Mouse (Mus musculus) layer of hippocampus, postnatal 36 days (tissue): ENCODE data around the gene Trim16. TPM values are rescaled to one million over a fixed set of nuclear protein-coding genes. Genes with fewer than 3 reads are reported as not detected.

Experiments
- DNase-seq, 2 experiments: peaks; one replicate each; pipeline ENCODE4 v3.0.0; 2022
- total RNA-seq, 2 experiments: library from RNA; stranded (reverse); gene quantifications; 2 replicates each; pipeline ENCODE4 v1.2.3; 2021

Trim16 gene
- total RNA-seq, 2 experiments from 2014 or later: 1.2 to 1.7 TPM

DNA sequence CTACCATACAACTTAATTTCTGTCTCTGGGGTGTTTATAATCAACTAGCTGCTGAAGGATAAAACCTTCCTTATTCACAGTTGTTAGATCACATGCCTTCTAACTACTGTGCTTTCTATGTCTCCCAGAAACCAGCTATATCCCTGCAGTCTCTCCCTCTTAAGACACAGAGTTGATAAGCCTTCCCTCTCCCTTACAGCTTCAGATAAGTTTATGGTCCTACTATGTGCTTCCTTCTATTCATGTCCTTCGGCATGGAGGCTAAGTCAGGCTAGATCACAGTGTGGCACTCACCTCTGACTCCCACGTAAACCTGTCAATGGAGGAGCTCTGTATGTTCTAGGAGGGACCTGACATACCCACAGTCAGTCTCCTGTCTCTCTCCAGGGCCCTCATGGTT lies 10.4 kb downstream of the Trim16 start:
- DNase-seq: no peak

DNA sequence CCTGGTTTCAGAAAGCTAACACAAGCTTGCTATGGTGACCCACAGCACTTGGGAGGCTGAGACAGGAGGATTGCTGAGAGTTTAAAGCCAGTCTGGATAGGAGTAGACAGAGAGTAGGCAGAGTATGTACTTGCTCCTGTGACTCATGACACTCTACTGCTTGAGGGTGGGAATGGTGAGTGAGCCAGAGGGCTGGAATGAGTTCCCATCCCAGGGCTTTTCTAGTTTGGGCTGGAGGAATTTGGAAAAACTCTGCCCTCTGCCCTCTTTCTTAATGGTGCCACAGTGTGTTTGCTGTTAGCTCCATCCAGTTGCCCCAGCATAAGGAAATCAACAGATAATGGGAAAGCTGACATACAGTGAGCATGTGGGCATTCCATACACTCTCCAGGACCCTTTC lies 11.9 kb downstream of the Trim16 start:
- no peak for DNase-seq

DNA sequence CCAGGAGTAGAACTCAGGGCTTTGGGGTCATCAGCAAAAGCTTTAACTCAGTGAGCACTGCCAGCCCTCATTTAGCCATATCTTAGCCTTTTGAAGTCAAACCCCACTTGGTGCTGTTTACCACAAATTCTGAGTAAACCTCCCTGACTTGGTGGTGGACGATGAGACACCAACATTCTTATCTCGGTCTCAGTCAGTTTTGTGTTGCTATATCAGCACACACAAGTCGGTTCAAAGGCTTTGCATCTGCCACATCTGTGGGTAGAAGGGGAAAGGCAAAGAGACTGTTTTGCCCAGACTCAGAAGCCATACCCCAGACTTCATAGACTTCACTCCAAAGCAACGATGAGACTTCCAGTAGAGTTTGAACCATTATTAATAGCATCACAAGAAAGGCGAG lies 24.5 kb downstream of the Trim16 start:
- DNase-seq: no peak

DNA sequence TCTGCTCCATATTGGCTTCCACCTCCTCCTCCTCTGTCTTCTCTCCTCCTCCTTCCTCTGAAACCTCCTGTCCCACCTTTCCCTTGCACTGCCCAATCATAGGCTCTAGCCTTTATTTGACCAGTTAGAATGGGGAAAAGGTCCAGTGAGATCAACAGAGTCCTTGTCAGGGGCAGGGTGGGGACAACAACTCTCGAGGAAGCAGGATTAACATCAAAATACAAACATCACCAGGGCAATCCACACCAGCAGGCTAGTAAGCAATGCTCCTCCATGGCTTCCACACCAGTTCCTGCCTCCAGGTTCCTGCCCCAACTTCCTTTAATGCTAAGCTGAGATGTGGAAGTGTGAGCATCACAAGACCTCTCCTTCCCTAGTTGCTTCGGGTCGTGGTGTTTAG lies 25.7 kb downstream of the Trim16 start:
- DNase-seq: no peak

DNA sequence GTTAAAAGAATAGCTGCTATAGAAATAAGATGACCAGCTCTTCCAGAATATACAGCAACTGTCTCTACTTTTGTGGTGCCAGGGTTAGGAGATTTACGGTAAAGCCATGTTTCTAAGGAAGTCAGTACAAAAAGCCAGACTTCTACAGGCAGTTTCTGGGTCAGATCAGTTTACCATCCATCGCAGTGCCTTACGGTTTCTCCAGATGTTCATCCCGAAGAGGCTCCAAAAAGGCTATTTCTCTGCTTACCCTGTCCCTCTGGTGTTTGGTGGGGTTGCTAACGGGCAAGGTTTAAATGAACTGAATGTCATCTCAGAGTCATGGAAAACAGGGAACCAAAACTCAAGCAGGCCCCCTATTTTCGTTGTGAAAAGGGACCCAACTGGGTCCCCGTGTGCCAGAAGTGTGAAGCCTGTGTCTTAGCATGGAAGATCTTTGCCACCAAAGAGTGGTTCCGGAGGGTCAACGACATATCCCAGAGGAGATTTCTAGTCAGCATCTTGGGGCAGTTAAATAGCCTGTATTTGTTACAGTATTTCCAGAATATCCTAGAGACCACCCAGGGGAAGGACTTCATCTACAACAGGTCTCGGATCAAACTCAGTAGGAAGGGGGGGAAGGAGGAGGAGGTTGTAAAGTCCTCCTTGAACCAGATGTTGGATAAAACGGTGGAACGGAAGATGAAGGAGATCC lies 27.1 kb downstream of the Trim16 start, which contains the start of gene Fbxw10:
TSS of gene Fbxw10 (plus strand) at position 109 of the 694 bp plus-strand sequence.
- peak; percentile 10 to 14 for DNase-seq

DNA sequence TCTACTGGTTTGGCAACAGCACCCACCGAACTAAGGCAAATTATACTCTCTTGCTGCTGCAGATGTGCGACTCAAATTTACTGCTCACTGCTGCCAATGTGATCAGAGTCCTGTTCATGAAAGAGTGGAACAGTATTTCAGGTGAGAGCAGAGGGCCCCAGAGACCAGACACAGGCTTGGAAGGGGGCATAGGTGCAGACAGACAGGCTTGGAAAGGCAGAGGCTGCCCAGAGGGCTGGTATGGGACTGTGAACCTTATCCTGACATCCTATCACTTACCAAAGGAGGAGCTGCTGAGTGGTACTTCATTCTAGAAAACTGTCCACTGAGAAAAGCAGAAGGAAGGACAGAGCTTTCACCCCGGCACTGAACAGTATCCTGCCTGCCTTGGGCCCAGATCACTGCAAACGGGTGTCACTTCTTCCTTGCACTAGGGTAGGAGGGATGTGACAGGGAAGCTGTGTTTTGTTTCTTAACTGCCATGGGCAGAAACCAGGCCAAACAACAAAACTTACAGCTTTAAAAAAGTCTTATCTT lies 27.7 kb downstream of the Trim16 start:
- no peak for DNase-seq

DNA sequence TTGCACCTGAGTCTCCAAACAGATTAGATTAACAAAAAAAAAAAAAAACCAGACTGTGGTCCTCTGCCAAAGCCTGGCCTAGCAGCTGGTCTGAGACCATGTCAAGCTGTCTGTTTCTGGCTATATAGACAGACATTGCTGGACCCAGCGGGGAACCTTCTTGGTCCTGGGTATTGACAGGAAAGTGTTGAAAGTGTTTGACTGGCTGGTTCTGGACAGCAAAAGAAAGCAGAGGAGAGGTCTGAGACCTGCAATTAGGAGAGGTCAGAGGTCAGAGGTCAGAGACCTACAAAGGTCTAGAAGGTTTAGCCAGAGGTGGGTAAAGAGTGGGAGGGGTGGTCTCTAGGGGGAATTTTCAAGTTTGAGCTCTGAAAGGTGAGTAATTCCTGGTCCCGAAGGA lies 28.3 kb downstream of the Trim16 start:
- DNase-seq: no peak

DNA sequence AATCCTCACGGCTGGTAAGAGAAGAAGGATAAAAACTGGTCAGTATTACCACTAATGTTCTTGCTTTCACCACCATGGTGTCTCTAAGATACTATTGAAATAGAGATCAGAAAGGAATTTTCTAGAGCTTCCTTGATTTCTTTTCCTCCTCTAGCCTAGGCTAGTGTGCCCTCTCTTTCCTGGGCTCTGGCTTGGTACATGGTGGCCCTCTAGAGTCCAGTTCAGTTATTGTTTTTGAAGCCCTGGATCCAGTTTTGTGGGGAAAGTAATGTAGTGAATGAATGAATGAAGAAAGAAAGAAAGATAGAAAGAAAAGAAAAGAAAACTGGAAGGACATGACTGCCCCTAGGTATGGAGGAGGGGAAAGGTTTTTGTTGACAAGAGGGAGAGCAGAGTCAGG lies 31.2 kb downstream of the Trim16 start:
- no peak for DNase-seq

DNA sequence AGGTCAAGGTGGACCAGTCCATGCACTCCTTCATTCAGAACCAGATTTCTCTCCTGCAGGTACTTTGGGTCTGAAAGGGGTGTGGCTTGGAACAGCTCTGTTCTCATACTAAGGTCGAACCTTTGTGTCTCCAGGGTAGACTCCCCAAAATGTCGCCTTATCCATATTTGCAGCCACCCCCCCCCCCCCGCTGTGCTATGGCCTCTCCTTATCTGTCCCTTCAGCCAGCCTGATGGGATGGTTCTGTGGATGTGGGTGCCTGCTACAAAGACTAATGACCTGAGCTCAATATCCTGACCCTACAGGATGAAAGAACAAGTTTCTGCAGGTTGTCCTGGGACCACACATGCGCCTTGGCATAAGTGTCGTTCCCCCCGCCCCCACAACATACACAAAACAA lies 33.3 kb downstream of the Trim16 start:
- DNase-seq: no peak

DNA sequence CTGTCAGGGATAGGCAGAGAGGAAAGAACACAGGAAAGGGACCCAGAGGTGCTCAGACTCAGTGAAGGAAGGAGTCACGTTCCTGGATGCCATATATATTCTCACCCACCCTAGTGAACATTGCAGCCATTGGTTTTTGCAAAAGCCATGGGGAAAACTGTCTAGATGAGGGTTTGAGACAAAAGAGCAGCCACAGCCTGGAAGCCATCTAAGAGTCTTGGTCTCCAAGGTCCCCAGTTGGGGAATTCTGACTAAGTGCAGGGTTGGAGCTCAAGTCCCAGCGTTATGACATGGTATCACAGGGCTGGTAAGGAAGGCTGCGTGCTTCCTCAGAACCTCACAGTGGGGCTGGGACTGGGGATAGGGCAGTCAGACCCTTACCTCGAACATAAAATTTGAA lies 45.5 kb downstream of the Trim16 start:
- no peak for DNase-seq

DNA sequence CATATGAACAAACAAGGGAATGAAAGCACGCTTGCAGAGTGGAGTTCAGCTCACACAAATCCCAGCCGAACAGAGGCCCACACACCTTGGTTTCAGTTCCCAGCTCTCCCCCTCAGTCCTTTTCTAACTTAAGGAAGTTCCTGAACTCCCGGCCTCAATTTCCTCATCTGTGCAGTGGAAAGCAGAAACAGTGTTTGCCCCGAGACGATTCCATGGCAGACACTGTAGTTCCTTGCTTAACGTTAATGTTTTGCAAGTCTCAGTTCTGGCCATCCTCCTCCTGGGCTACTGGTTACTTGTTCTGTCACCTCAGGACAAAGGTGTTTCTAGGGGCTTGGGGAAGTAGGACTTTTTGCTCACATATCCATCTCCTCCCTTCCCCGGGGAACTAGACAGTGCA lies 46.7 kb downstream of the Trim16 start:
- DNase-seq: no peak

DNA sequence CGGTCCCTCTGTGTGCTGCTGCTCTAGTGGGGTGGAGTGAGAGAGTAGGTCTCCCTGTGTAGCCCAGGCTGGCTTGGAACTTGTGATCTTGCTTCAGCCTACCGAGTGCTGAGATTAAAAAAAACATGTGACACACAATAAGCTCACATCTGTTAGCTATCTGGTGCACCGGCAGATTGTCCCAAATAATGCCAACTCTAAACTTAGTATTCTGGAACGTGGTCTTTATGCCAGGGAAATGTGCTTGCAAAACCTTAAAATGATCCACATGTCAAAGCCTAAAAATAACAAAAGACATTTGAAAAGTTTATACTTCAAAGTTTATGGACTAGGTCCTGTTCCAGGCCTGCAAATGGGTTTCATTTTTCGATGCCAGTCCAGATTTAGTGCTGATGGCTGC lies 49.2 kb downstream of the Trim16 start:
- no peak for DNase-seq

DNA sequence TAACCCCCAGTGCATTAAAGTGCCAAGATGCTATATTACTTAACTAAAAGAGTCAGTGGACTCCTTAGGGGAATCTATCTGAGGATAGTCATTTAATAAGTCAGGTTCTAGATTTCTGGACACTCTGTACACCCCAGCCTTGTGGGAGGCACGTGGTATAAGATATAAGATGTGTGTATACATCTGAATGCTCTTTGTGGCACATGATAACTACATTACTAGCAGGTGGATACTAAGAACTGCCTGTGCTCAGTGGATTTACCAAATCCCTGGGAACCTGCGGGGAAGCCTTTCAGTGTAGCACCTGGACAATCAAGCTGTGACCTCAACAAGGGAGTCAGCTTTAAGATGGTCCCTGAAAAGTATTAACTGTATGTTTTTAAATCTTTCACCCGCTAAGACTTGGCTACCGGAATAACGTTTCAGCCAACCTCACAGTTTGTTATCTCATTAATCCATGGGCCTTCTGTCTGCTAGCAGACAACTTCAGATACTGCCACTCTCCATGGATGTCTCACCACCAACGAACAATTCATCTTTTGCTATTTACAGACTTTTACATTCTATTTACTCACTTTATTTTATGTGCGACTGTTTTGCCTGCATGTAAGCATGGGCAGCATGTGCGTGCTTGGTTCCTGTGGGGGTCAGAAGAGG lies 49.8 kb downstream of the Trim16 start:
- no peak for DNase-seq

DNA sequence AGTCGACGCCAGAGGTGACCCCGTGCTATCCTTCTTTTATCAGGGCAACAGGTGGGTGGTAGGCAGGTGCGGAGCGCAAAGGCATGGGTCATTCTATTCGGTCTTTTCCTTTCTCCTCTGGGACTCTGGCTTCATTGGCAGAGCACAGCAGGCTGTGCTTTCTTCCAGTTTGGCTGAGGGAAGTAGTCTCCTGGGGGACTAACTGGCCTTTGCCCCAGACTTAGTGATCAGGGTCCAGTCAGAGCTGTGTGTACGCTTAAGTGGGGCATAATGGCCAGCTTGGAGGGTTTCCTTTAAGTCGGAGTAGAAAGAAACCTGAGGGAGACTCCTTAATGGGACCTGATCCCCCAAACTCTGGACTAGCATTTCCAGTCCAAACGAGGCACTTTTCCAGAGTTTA lies 53.4 kb downstream of the Trim16 start:
- no peak for DNase-seq

DNA sequence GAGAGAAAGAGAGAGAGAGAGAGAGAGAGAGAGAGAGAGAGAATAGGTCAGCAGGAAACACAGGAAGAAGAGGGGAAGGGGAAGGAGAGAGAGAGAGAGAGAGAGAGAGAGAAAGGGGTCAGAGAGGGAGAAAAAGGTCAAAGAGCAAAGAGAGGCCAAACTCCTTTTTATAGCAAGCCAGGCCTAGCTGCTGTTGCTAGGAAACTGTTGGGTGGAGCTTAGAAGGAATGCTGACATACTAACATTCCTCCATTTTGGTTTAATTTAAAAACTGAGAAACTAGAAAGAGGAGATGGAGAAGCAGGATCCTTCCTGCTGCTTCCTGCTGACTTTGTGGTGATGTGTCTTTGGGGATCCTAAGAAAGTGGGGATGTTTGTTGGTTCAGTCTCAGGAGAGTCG lies 55.7 kb downstream of the Trim16 start:
- DNase-seq: no peak

DNA sequence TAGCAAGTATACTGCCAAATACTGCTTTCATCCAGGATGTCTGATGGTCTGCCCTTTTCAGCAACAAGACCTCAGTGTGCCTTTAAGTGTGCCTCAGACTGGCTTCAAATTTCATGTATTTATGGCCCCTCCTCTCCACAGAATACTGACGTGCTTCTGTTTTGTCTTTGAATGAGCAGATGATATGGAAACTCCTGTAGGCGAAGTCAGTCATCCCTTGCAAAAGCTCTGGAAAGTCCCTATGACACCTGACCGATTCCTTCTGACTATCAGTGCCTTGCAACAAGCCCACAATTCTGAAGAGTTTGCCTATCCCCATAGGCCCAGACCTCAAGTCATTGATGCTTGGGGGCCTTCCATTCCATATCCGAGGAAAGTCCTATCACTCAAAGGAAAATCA lies 56.4 kb downstream of the Trim16 start:
- no peak for DNase-seq

DNA sequence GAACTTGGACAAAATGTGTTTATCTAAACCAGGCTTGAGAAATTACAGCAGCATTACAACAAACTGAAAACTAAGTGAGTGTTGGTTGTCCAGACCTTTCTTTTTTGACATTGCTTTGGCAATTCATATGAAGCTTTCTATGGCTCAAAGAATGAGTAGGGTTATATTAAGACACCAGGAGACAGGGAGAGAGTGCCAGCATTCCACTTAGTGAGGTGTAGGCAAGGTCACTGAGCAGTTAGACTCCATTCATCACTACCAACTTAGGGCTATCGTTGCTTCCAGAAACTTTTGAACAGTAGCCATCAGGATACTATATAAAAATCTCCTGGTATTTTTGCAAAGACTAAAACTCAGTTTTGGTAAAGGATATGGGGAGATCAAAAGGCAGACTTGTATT lies 57.4 kb downstream of the Trim16 start:
- DNase-seq: no peak

DNA sequence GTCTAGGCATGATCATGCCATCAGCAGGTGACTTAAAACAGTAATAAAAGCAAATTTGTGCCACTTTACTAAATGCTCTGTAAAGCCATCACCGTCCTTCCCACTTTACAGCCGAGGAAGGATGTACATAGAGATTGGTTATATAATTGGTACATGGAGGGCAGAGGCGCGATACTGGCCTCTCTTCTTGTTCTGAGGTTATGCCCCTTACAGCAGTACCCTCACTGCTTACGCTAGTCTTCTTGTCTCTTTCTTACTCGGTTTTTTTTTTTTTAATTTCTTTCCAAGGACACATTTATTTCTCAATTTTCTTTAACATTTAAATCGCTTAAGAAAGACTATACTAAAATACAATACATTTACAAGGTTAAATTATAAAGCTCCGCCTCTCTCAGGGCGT lies 58.7 kb downstream of the Trim16 start:
- DNase-seq: no peak

DNA sequence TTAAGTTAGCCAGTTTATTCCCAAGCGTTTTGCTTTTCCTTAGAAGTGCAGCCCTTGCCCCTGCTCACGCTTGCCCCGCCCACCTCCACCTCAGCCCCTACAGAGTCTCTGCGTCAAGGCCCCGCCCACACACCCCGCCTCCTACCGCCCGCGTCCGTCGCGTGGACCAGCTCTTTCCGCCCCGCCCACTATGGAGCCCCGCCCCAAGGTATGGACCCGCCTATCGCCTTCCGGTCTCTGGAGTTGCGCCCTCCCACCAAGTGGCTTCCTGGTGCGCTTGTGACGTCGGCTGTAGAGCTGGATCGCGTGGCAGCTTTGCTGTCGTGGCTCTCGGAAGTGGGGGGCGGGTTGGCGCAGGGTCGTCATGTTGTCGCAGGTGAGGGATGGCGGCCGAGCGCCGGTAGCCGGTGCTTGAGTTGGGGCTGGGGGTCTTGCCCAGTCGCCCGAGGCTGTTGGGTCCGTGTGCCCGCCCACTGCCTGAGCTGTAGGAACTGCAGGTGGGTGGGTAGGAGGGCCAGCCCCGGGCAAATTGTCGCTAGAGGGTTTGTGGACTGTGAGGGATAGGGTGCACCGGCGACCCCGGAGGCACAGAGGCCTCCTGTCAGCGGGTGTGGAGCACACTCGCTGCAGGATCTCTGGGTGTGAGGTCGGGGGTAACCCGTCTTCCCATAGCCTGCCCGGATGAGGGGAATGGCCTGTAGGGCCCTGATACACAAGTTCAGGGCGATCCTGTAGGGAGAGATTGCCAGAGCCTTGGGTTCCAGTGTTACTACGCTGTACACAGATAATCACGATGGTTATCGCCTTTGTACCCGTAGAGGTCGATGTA lies 59.4 kb downstream of the Trim16 start, which contains the start of gene Tvp23b:
TSS of gene Tvp23b (plus strand) at position 236 of the 829 bp plus-strand sequence.
- DNase-seq: peak; percentile 97

DNA sequence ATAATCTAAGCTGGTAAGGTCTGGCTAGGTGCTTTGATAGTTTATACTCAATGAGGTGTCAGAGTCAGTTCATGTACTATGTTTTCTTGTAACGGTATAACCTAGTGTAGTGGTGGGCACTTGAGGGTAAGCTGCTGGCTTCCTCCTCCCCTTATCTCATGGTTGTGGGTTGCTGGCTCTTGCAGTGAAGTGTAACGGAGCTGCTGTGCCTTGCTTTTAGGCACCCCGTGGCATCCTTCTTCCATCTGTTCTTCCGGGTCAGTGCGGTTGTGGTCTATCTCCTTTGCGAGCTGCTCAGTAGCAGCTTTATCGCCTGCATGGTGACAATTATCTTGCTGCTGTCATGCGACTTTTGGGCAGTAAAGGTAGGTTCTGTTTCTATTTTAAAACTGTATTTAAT lies 63.4 kb downstream of the Trim16 start:
- DNase-seq: no peak

DNA sequence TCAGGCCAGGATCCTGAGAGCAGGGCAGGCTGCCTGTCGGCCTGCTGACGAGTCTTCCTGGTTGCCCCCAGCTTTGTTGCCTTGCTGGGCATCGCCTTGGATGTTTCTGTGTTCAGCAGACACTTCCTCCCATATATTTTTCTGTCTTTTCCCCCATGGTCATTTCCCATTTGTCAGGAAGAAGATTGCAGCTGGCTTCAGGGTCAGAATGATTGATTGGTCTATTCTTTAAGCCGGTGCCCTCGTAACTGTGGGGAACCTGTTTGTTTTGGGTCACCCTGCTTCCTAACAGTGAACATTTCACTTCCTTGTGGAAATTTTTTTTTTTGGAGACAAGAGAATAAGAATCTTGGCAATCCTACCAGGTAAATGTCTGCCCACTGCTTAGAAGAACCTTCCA lies 65.3 kb downstream of the Trim16 start:
- no peak for DNase-seq

DNA sequence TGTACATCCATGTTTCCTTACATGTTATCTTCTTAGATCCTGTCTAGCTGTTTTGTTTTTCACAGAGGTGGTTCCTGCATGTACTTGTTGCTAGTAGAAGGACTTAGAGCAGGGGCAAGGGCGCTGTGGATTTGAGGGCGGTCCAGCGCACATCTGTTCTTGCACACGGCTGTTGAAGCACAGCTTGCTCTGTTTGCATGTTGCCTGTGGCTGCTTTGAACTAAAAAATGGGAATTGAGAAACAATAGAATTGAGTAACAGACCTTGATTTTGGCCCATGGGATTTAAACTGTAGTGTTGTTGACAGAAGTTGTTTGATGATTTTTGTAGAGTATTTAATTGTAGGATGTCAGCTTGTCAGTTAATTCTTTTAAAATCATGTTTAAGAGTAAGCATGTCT lies 70.8 kb downstream of the Trim16 start:
- no peak for DNase-seq

DNA sequence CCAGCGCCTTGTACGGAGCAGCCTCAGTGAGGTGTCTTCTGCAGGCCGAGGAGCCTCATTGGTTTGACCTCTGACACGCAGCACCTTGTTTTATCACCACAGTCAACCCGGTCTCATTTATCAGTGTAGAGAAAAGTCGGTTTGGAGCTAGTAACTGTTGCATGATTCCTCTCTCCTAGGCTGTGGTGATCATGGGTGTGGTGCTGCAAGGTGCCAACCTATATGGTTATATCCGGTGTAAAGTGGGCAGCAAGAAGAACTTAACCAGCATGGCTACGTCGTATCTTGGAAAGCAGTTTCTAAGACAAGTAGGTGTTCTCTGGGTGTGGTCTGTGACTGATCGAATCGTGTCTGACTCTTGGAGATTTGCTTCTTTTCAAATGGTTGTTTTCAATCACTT lies 71.7 kb downstream of the Trim16 start:
- DNase-seq: no peak
